Mouse (Mus musculus): ENCODE data around the gene Zfp148. TPM values are rescaled to one million over a fixed set of nuclear protein-coding genes. Genes with fewer than 3 reads are reported as not detected.

The Zfp148 gene
- polyA plus RNA-seq, 1 experiment from 2014 or later, result 47.3 TPM

DNA sequence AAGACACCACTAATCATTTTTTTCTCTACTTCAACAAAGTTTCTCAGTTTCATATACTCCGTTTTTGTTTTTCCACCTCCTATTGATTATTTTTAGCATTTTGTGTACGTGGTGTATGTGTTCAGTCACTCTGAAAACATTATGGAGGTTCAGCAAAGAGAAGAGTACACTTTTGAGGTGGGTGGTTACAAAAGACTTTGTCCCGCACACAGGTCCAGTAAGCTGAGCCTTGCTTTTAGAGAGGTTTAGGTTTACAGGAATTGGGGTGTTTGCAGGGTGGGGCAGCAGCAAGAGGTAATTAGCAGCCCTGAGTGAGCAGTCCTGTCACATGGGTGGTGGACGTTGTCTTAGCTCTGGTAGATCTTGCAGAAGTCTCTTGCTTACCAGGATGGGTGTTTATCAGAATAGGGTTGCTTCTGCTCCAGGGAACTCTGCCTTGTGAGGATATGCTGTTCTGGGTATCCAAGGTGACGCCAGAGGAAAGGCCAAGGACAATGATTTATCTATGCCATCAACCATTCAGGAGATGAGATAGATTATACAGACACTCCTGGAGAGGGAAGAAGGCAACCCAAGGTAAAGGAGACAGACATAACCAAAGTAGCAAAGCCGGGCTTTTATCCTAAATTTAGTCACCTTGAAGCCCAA, 74.8 kb downstream of the Zfp148 start:
- no peak overlapping the region for H3K27ac ChIP-seq (ENCODE audit: low read depth)
- 76% methylated on average over 6 of the region's 6 CpGs for WGBS
- no peak for DNase-seq (ENCODE audit: low spot score)
- peaks cover 27% of the 10 kb centered on the region for H3K36me3 ChIP-seq (ENCODE audit: control insufficient read depth, insufficient read depth, low read length)
- no peak overlapping the region for H3K9ac ChIP-seq (ENCODE audit: low read length)
- no peaks in the 10 kb centered on the region for H3K4me1 ChIP-seq (replicated peaks; ENCODE audit: control insufficient read depth, insufficient read depth, low read length)
- no peaks in the 10 kb centered on the region for H3K27me3 ChIP-seq (replicated peaks; ENCODE audit: control insufficient read depth, insufficient read depth, low read length)
- no peak overlapping the region for H3K4me3 ChIP-seq (ENCODE audit: low read depth, low read length)
- ATAC-seq (replicated peaks; ENCODE audit: low FRiP score, low TSS enrichment, low read depth), result no peak
- 0 out of 2 replicates have a peak, but pooled peaks cover 2% of the 10 kb centered on the region for H3K9me3 ChIP-seq (ENCODE audit: control insufficient read depth, low read length)
- H3K4me2 ChIP-seq (ENCODE audit: low read length), result no peak overlapping the region

DNA sequence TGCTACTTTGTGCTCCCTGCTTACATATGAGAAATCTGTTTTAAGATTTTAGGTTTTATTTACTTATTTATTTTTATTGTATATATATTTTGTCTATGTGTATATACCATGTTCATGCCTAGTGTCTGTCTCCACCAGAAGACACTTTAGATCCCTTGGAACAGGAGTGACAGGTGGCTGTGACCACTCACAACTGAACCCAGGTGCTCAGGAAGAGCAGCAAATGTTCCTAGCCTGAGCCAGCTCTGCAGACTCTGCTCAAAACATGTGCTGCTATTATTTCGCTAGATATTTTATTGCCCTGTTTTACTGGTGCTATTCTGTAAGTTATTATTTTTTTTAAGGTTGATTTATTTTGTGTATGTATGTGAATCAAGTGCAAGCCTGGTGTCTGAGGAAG, 78.5 kb downstream of the Zfp148 start:
- H3K9me3 ChIP-seq (ENCODE audit: control insufficient read depth, low read length), result 0 out of 2 replicates have a peak, but pooled peaks cover 2% of the 10 kb centered on the region
- H3K4me1 ChIP-seq (replicated peaks; ENCODE audit: control insufficient read depth, insufficient read depth, low read length), result no peaks in the 10 kb centered on the region
- no peak overlapping the region for H3K9ac ChIP-seq (ENCODE audit: low read length)
- no peak overlapping the region for H3K4me2 ChIP-seq (ENCODE audit: low read length)
- H3K36me3 ChIP-seq (ENCODE audit: control insufficient read depth, insufficient read depth, low read length), result peaks cover 35% of the 10 kb centered on the region
- DNase-seq (ENCODE audit: low spot score) (no peak), ATAC-seq (replicated peaks; ENCODE audit: low FRiP score, low TSS enrichment, low read depth) (no peak)
- no peaks in the 10 kb centered on the region for H3K27me3 ChIP-seq (replicated peaks; ENCODE audit: control insufficient read depth, insufficient read depth, low read length)
- 90% methylated on average over 1 of the region's 1 CpGs for WGBS
- no peak overlapping the region for H3K4me3 ChIP-seq (ENCODE audit: low read depth, low read length)
- H3K27ac ChIP-seq (ENCODE audit: low read depth), result no peak overlapping the region

DNA sequence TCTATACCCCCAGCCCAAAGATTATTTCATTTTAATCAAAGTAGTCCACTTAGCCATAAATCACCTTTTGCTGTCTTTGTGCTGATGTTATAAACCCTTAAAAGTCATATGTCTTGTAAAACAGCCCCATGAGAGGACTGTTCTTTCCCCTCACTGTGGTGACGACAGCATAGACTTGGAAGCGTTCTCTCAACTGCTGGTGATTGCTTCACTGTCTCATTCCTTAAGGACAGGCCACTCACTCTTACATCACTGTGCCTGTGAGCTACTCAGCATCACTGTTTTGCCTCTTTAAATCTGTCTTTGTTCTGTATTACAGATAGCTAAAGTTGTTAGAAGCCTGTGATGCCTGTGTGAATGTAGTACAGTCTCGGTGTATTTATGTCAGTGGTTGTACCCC, 80.8 kb downstream of the Zfp148 start:
- no peak overlapping the region for H3K27ac ChIP-seq (ENCODE audit: low read depth)
- H3K9me3 ChIP-seq (ENCODE audit: control insufficient read depth, low read length), result 0 out of 2 replicates have a peak, but pooled peaks cover 2% of the 10 kb centered on the region
- 69% methylated on average over 3 of the region's 3 CpGs for WGBS
- H3K27me3 ChIP-seq (replicated peaks; ENCODE audit: control insufficient read depth, insufficient read depth, low read length), result no peaks in the 10 kb centered on the region
- no peak overlapping the region for H3K9ac ChIP-seq (ENCODE audit: low read length)
- DNase-seq (ENCODE audit: low spot score) (no peak), ATAC-seq (replicated peaks; ENCODE audit: low FRiP score, low TSS enrichment, low read depth) (no peak)
- H3K4me1 ChIP-seq (replicated peaks; ENCODE audit: control insufficient read depth, insufficient read depth, low read length), result no peaks in the 10 kb centered on the region
- H3K36me3 ChIP-seq (ENCODE audit: control insufficient read depth, insufficient read depth, low read length), result peaks cover 46% of the 10 kb centered on the region
- no peak overlapping the region for H3K4me2 ChIP-seq (ENCODE audit: low read length)
- H3K4me3 ChIP-seq (ENCODE audit: low read depth, low read length), result no peak overlapping the region

DNA sequence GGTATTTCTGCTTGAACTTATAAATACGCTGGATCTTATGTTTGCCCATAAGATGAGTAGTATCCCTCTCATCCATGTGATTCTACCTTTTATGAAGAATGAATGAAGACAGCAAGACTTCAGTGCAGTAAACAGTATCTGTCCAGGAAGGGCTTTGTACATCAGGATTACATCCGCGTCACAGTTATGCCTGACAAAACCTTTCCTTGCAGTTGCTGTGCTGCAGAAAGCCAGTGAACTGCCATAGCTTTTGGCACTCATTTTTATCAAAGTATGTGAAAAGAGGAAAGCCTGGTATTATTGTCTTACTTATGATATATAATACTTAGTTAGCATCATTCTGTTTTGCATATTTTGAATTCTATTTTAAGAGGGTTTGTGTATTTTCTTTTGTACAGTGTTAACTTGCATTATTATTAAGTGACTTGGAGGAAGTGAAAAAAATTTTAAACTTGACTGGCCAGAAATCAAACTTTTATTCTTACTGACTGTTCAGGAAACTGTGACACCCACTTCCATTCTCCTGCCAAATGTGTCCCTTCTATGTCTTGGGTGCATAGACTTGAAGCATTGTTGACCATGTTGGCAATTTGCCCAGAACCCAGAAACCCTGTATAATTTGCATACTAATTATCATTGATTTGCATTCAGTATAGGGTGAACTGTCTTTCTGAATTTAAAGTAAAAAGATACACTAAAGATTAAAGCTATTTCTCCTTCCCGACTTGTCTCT, 84.0 kb downstream of the Zfp148 start:
- Histone ChIP-seq H3K9me3 (ENCODE audit: control insufficient read depth, low read length) (no peaks in the 10 kb centered on the region), H3K9ac (ENCODE audit: low read length) (no peak overlapping the region), H3K4me3 (ENCODE audit: low read depth, low read length) (no peak overlapping the region), H3K4me1 (replicated peaks; ENCODE audit: control insufficient read depth, insufficient read depth, low read length) (no peaks in the 10 kb centered on the region), H3K27ac (ENCODE audit: low read depth) (no peak overlapping the region), H3K4me2 (ENCODE audit: low read length) (no peak overlapping the region), H3K27me3 (replicated peaks; ENCODE audit: control insufficient read depth, insufficient read depth, low read length) (no peaks in the 10 kb centered on the region), H3K36me3 (ENCODE audit: control insufficient read depth, insufficient read depth, low read length) (peaks cover 40% of the 10 kb centered on the region)
- 91% methylated on average over 4 of the region's 4 CpGs for WGBS
- no peak for ATAC-seq (replicated peaks; ENCODE audit: low FRiP score, low TSS enrichment, low read depth)
- no peak for DNase-seq (ENCODE audit: low spot score)

DNA sequence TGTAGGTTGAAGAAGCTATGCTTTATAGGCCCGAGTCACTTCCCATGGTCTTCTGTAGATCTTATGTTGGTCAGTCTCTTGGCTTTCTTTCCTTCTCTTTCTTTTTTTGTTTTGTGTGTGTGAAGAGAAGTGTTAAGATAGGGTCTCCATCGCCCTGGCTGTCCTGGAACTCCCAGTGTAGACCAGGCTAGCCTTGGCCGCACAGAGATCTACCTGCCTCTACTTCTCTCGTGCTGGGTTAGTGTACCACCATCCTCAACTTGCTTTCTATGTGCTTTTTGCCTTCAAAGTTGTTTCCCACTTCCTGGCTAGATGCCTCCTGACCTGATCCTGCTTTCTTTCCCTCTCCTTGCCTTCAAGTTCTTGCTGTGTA, 84.6 kb downstream of the Zfp148 start:
- Histone ChIP-seq H3K9ac (ENCODE audit: low read length) (no peak overlapping the region), H3K36me3 (ENCODE audit: control insufficient read depth, insufficient read depth, low read length) (peaks cover 39% of the 10 kb centered on the region), H3K27ac (ENCODE audit: low read depth) (no peak overlapping the region), H3K4me2 (ENCODE audit: low read length) (no peak overlapping the region), H3K9me3 (ENCODE audit: control insufficient read depth, low read length) (no peaks in the 10 kb centered on the region), H3K4me3 (ENCODE audit: low read depth, low read length) (no peak overlapping the region), H3K27me3 (replicated peaks; ENCODE audit: control insufficient read depth, insufficient read depth, low read length) (no peaks in the 10 kb centered on the region), H3K4me1 (replicated peaks; ENCODE audit: control insufficient read depth, insufficient read depth, low read length) (no peaks in the 10 kb centered on the region)
- 97% methylated on average over 4 of the region's 4 CpGs for WGBS
- ATAC-seq (replicated peaks; ENCODE audit: low FRiP score, low TSS enrichment, low read depth) (no peak), DNase-seq (ENCODE audit: low spot score) (no peak)

DNA sequence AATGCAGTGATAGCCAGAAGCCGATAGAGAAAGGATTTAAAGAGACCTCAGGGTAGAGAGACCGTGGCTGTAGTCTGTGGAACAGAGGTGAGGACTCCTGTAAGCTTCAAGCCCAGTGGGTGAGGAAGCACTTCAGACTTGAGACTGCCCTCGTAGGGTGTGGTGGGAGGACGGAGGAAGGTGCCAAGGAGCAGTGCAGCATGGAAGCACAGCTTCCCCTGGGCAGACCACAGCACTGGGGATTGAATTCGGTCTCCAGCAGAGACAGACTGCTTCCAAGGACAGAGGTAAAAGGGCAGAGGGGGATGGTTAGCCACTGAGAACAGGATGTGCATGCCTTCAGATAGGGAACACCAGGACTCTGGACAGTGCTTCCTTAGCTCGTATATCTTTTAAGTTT, 86.8 kb downstream of the Zfp148 start:
- DNase-seq (ENCODE audit: low spot score) (no peak), ATAC-seq (replicated peaks; ENCODE audit: low FRiP score, low TSS enrichment, low read depth) (no peak)
- no peaks in the 10 kb centered on the region for H3K4me1 ChIP-seq (replicated peaks; ENCODE audit: control insufficient read depth, insufficient read depth, low read length)
- H3K36me3 ChIP-seq (ENCODE audit: control insufficient read depth, insufficient read depth, low read length), result peaks cover 37% of the 10 kb centered on the region
- H3K4me3 ChIP-seq (ENCODE audit: low read depth, low read length), result no peak overlapping the region
- WGBS, result 66% methylated on average over 6 of the region's 6 CpGs
- no peak overlapping the region for H3K9ac ChIP-seq (ENCODE audit: low read length)
- H3K9me3 ChIP-seq (ENCODE audit: control insufficient read depth, low read length), result no peaks in the 10 kb centered on the region
- no peak overlapping the region for H3K4me2 ChIP-seq (ENCODE audit: low read length)
- no peaks in the 10 kb centered on the region for H3K27me3 ChIP-seq (replicated peaks; ENCODE audit: control insufficient read depth, insufficient read depth, low read length)
- H3K27ac ChIP-seq (ENCODE audit: low read depth), result no peak overlapping the region

DNA sequence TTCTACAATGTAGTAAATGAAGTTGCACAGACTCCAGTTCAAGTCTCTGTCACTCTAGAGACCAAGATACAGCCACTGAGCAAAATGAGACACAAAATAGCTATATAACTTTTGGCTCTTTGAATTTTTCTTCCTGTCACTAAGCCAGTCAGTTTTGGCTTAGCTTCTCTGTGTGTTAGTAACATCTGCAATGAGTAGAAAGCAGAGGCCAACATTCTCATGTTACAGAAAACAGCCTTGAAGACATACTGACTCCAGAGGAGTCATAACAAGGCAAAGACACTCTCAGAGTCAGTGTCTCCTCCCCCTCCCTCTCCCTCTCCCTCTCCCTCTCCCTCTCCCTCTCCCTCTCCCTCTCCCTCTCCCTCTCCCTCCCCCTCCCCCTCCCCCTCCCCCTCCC, 89.3 kb downstream of the Zfp148 start:
- Histone ChIP-seq H3K27ac (ENCODE audit: low read depth) (no peak overlapping the region), H3K36me3 (ENCODE audit: control insufficient read depth, insufficient read depth, low read length) (peaks cover 37% of the 10 kb centered on the region), H3K9ac (ENCODE audit: low read length) (no peak overlapping the region), H3K4me2 (ENCODE audit: low read length) (no peak overlapping the region), H3K4me1 (replicated peaks; ENCODE audit: control insufficient read depth, insufficient read depth, low read length) (no peaks in the 10 kb centered on the region), H3K4me3 (ENCODE audit: low read depth, low read length) (no peak overlapping the region), H3K9me3 (ENCODE audit: control insufficient read depth, low read length) (no peaks in the 10 kb centered on the region), H3K27me3 (replicated peaks; ENCODE audit: control insufficient read depth, insufficient read depth, low read length) (no peaks in the 10 kb centered on the region)
- ATAC-seq (replicated peaks; ENCODE audit: low FRiP score, low TSS enrichment, low read depth), result no peak
- no peak for DNase-seq (ENCODE audit: low spot score)

DNA sequence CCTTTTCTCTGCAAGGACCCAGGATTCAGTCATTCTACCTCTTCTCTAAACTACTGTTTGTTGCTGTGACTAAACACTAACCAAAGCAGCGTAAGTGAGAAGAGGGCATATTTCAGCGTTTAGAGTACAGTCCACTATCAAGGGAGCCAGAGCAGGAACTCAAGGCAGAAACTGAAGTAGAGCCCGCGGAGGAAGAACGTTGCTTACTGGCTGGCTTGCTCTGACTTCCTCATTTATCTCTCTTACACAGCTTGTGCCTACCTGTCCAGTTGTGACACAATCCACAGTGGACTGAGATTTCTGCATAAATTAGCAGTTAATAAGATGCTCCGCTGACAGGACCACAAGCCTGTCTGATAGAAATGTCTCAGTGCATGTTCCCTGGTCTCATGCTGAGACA, 93.7 kb downstream of the Zfp148 start:
- no peak overlapping the region for H3K4me3 ChIP-seq (ENCODE audit: low read depth, low read length)
- H3K4me1 ChIP-seq (replicated peaks; ENCODE audit: control insufficient read depth, insufficient read depth, low read length), result no peaks in the 10 kb centered on the region
- H3K9ac ChIP-seq (ENCODE audit: low read length), result no peak overlapping the region
- H3K27ac ChIP-seq (ENCODE audit: low read depth), result no peak overlapping the region
- H3K9me3 ChIP-seq (ENCODE audit: control insufficient read depth, low read length), result no peaks in the 10 kb centered on the region
- DNase-seq (ENCODE audit: low spot score) (no peak), ATAC-seq (replicated peaks; ENCODE audit: low FRiP score, low TSS enrichment, low read depth) (no peak)
- H3K36me3 ChIP-seq (ENCODE audit: control insufficient read depth, insufficient read depth, low read length), result peaks cover 27% of the 10 kb centered on the region
- H3K27me3 ChIP-seq (replicated peaks; ENCODE audit: control insufficient read depth, insufficient read depth, low read length), result no peaks in the 10 kb centered on the region
- 89% methylated on average over 6 of the region's 6 CpGs for WGBS
- H3K4me2 ChIP-seq (ENCODE audit: low read length), result no peak overlapping the region

DNA sequence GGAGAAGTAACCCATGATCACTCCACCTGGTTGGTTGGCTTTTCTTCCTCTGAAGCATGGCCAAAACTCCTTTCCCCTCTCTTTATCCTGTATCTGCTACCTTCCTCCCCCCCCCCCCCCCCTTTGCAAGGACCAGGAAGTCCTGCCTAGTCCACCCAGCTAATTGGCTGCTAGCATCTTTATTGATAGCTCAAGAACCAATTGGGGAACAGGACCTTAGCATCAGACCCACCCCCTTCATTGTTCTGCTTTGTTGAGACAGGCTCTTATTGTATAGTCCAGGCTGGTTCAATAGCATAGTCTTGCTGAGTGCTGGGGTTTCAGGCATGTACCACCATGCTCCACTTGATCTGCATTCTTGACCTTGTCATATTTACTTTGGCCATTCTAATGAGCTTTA, 99.3 kb downstream of the Zfp148 start:
- Histone ChIP-seq H3K27ac (ENCODE audit: low read depth) (no peak overlapping the region), H3K36me3 (ENCODE audit: control insufficient read depth, insufficient read depth, low read length) (peaks cover 34% of the 10 kb centered on the region), H3K4me3 (ENCODE audit: low read depth, low read length) (no peak overlapping the region), H3K4me1 (replicated peaks; ENCODE audit: control insufficient read depth, insufficient read depth, low read length) (no peaks in the 10 kb centered on the region), H3K4me2 (ENCODE audit: low read length) (no peak overlapping the region), H3K9ac (ENCODE audit: low read length) (no peak overlapping the region), H3K27me3 (replicated peaks; ENCODE audit: control insufficient read depth, insufficient read depth, low read length) (no peaks in the 10 kb centered on the region), H3K9me3 (ENCODE audit: control insufficient read depth, low read length) (no peaks in the 10 kb centered on the region)
- ATAC-seq (replicated peaks; ENCODE audit: low FRiP score, low TSS enrichment, low read depth), result no peak
- DNase-seq (ENCODE audit: low spot score), result no peak
